Mouse (Mus musculus) E14TG2a.4 (cell line): ENCODE data around the gene Syncrip.
"Not testable (repeated sequence)": the region's sequence is repeated elsewhere in the genome, so short reads cannot be mapped to it uniquely, and the experiment has no call there.

Experiments
- H3K27me3 ChIP-seq: 2 replicates; pipeline ENCODE4 v1.6.1; 2014; ENCODE audit warnings: low read length, control low read depth; ENCODE audit not compliant: insufficient read depth
- H3K36me3 ChIP-seq: 2 replicates; pipeline ENCODE4 v1.6.1; 2014; ENCODE audit warnings: low read length, control low read depth; ENCODE audit not compliant: insufficient read depth
- H3K4me1 ChIP-seq: replicated peaks from 2 replicates; pipeline ENCODE4 v1.6.1; 2014; ENCODE audit warnings: low read depth, low read length, control low read depth
- H3K4me3 ChIP-seq: replicated peaks from 2 replicates; pipeline ENCODE4 v1.5.1; 2014; ENCODE audit warnings: mild to moderate bottlenecking, low read length
- H3K9me3 ChIP-seq: 2 replicates; pipeline ENCODE4 v1.6.1; 2014; ENCODE audit warnings: low read length, control low read depth
- CTCF ChIP-seq: conservative IDR thresholded peaks from 2 replicates; pipeline ENCODE4 v1.5.1; 2014; ENCODE audit warnings: low read length
- NANOG ChIP-seq: IDR thresholded peaks from 2 replicates; pipeline ENCODE4 v1.6.1; 2014; ENCODE audit warnings: borderline replicate concordance, low read length, mixed read lengths
- POU5F1 ChIP-seq: IDR thresholded peaks from 2 replicates; pipeline ENCODE4 v1.6.1; 2014; ENCODE audit warnings: low read length, borderline replicate concordance

The Syncrip gene

GRCm38 (mm10) chr9:88501846-88502245, 19.5 kb upstream of the Syncrip start:
- Histone ChIP-seq H3K4me3 (no peak overlapping the region), H3K27me3 (peaks cover 4% of the 10 kb centered on the region; the same call in 1 of the 2 replicates), H3K36me3 (no peaks in the 10 kb centered on the region), H3K9me3 (no peaks in the 10 kb centered on the region), H3K4me1 (peaks cover 6% of the 10 kb centered on the region)
- TF ChIP-seq POU5F1 = no peak
- TF ChIP-seq CTCF = no peak
- TF ChIP-seq NANOG = no peak

GRCm38 (mm10) chr9:88500112-88500511, 17.7 kb upstream of the Syncrip start:
- Histone ChIP-seq H3K36me3 (no peaks in the 10 kb centered on the region), H3K4me3 (no peak overlapping the region), H3K4me1 (peaks cover 6% of the 10 kb centered on the region), H3K27me3 (peaks cover 6% of the 10 kb centered on the region; the same call in 1 of the 2 replicates), H3K9me3 (no peaks in the 10 kb centered on the region)
- TF ChIP-seq CTCF (no peak), POU5F1 (no peak), NANOG (no peak)

- no peak overlapping the region for H3K4me3 ChIP-seq
- TF ChIP-seq NANOG (no peak), CTCF (no peak), POU5F1 (no peak)
- no peaks in the 10 kb centered on the region for H3K36me3 ChIP-seq
Measured at GRCm38 (mm10) chr9:88492522-88492921, 10.1 kb upstream of the Syncrip start.

GRCm38 (mm10) chr9:88484531-88484930, 2.2 kb upstream of the Syncrip start:
- peaks cover 48% of the 10 kb centered on the region for H3K4me1 ChIP-seq
- H3K27me3 ChIP-seq = no peaks in the 10 kb centered on the region
- H3K9me3 ChIP-seq = no peaks in the 10 kb centered on the region
- TF ChIP-seq POU5F1 (no peak), CTCF (no peak), NANOG (no peak)
- peaks cover 10% of the 10 kb centered on the region for H3K36me3 ChIP-seq
- H3K4me3 ChIP-seq = peak overlapping the region; percentile 17

More at GRCm38 (mm10) chr9:88492522-88492921, 10.1 kb upstream of the Syncrip start:
- H3K4me1 ChIP-seq = no peaks in the 10 kb centered on the region
- no peaks in the 10 kb centered on the region for H3K9me3 ChIP-seq
- 0 out of 2 replicates have a peak, but pooled peaks cover 4% of the 10 kb centered on the region for H3K27me3 ChIP-seq

- Histone ChIP-seq H3K4me1 (peaks cover 58% of the 10 kb centered on the region), H3K36me3 (peaks cover 26% of the 10 kb centered on the region), H3K27me3 (no peaks in the 10 kb centered on the region), H3K4me3 (peak overlapping the region; percentile 92), H3K9me3 (no peaks in the 10 kb centered on the region)
- TF ChIP-seq NANOG (peak; percentile 96), POU5F1 (no peak), CTCF (no peak)
Measured at GRCm38 (mm10) chr9:88482829-88483396, 539 bp upstream of the Syncrip start.

DNA sequence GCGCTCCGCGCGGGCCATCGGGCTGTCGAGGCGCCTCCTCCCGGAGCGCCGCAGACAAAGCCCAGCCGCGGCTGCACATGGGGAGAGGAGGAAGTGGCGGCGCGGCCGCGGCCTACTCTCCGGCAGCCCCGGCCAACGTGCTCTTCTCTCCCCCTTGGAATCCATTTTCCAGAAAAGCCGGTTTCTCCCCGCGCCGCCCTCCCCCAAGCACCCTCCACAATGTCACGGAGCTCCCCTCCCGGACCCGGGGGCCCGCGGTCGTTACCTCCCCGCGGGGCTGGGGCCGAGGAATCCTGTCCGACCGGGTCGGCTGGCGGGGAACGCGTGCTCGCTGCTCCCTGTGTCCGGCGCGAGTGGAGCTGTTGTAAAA, 598 bp downstream of the Syncrip start:
- TF ChIP-seq POU5F1 (no peak), NANOG (no peak), CTCF (no peak)
- Histone ChIP-seq H3K4me3 (peak overlapping the region; percentile 92), H3K4me1 (peaks cover 62% of the 10 kb centered on the region), H3K9me3 (no peaks in the 10 kb centered on the region), H3K36me3 (peaks cover 37% of the 10 kb centered on the region), H3K27me3 (no peaks in the 10 kb centered on the region)

GRCm38 (mm10) chr9:88481061-88481790, 1.1 kb downstream of the Syncrip start:
- no peak for TF ChIP-seq POU5F1
- no peak for TF ChIP-seq CTCF
- no peak for TF ChIP-seq NANOG
- H3K36me3 ChIP-seq = peaks cover 43% of the 10 kb centered on the region
- peaks cover 58% of the 10 kb centered on the region for H3K4me1 ChIP-seq
- no peaks in the 10 kb centered on the region for H3K27me3 ChIP-seq
- H3K4me3 ChIP-seq = peak overlapping the region; percentile 92
- H3K9me3 ChIP-seq = no peaks in the 10 kb centered on the region

DNA sequence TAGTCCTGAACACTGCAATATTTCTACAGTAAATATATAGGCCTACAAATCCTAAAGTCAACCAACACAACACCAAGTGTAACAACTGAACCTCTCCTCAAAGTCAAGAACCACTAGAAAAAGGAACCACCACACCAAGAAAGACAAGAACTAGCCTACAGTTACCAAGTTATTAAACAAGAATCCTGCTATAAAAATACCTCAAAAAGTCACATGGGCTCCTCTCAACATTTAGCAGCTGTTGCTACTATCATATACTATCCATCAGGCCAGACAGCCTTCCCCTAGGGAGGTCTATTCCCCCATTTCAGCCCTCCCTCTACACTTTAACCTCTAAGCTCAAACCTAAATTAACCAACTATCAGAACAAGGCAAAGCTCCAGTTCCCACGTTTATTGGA, 2.3 kb downstream of the Syncrip start:
- Histone ChIP-seq H3K4me1 (peaks cover 47% of the 10 kb centered on the region), H3K27me3 (no peaks in the 10 kb centered on the region), H3K9me3 (no peaks in the 10 kb centered on the region), H3K4me3 (peak overlapping the region; percentile 92), H3K36me3 (peaks cover 54% of the 10 kb centered on the region)
- TF ChIP-seq NANOG = no peak
- no peak for TF ChIP-seq POU5F1
- no peak for TF ChIP-seq CTCF

GRCm38 (mm10) chr9:88476138-88476537, 6.2 kb downstream of the Syncrip start:
- H3K9me3 ChIP-seq = no peaks in the 10 kb centered on the region
- H3K36me3 ChIP-seq = peaks cover 93% of the 10 kb centered on the region
- H3K27me3 ChIP-seq = no peaks in the 10 kb centered on the region
- H3K4me3 ChIP-seq = no peak overlapping the region
- TF ChIP-seq NANOG = no peak
- no peak for TF ChIP-seq POU5F1
- H3K4me1 ChIP-seq = peaks cover 35% of the 10 kb centered on the region

DNA sequence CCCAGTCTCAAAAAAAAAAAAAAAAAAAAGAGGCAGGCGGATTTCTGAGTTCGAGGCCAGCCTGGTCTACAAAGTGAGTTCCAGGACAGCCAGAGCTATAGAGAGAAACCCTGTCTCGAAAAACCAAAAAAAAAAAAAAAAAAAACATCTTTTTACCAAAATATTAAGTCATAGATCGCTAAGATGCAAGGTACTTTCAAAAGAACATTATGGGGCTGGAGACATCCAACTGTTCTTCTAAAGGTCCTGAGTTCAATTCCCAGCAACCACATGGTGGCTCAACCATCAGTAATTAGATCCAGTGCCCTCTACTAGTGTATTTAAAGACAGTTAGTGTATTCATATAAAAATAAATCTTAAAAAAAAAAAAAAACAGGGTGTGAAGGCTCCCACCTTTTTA, 21.4 kb downstream of the Syncrip start:
- not testable (repeated sequence) for H3K27me3 ChIP-seq, H3K9me3 ChIP-seq, H3K4me3 ChIP-seq
- Histone ChIP-seq H3K36me3 (peaks cover 92% of the 10 kb centered on the region), H3K4me1 (peaks cover 15% of the 10 kb centered on the region)
